Mouse (Mus musculus): ENCODE data around the gene Olfr986. TPM values are rescaled to one million over a fixed set of nuclear protein-coding genes. Genes with fewer than 3 reads are reported as not detected.
"Not testable (repeated sequence)": the region's sequence is repeated elsewhere in the genome, so short reads cannot be mapped to it uniquely, and the experiment has no call there.

Olfr986 gene
- total and polyA plus RNA-seq, 2 experiments from 2014 or later = not detected

- Histone ChIP-seq H3K36me3 (ENCODE audit: insufficient read depth, low read length) (no peaks in the 10 kb centered on the region), H3K9ac (replicated peaks; ENCODE audit: low read length, poor library complexity, severe bottlenecking) (no peak overlapping the region), H3K4me1 (ENCODE audit: insufficient read depth, low read length) (no peaks in the 10 kb centered on the region), H3K4me2 (ENCODE audit: low read depth, low read length, poor library complexity, severe bottlenecking) (no peak overlapping the region), H3K9me3 (ENCODE audit: low read length) (no peaks in the 10 kb centered on the region), H3K27me3 (ENCODE audit: insufficient read depth, low read length) (no peaks in the 10 kb centered on the region), H3K4me3 (ENCODE audit: low read depth, low read length) (no peak overlapping the region), H3K27ac (ENCODE audit: low read depth, low read length) (no peak overlapping the region)
- TF ChIP-seq CTCF (IDR thresholded peaks at IDR 0.05) = no peak
- ATAC-seq (ENCODE audit: low FRiP score) (no peak), DNase-seq (ENCODE audit: low spot score) (no peak)
- WGBS = 71% methylated on average over 6 of the region's 6 CpGs
Observed at GRCm38 (mm10) chr9:40177017-40177416, 3.7 kb upstream of the Olfr986 start.

GRCm38 (mm10) chr9:40185166-40185565 is 4.4 kb downstream of the Olfr986 start:
- H3K9ac ChIP-seq (replicated peaks; ENCODE audit: low read length, poor library complexity, severe bottlenecking); H3K4me3 ChIP-seq (ENCODE audit: low read depth, low read length); H3K4me2 ChIP-seq (ENCODE audit: low read depth, low read length, poor library complexity, severe bottlenecking); H3K27me3 ChIP-seq (ENCODE audit: insufficient read depth, low read length); H3K36me3 ChIP-seq (ENCODE audit: insufficient read depth, low read length); DNase-seq (ENCODE audit: low spot score); H3K27ac ChIP-seq (ENCODE audit: low read depth, low read length); ATAC-seq (ENCODE audit: low FRiP score); H3K4me1 ChIP-seq (ENCODE audit: insufficient read depth, low read length); H3K9me3 ChIP-seq (ENCODE audit: low read length): not testable (repeated sequence)
- 81% methylated on average over 2 of the region's 2 CpGs for WGBS

GRCm38 (mm10) chr9:40191086-40191876 is 10.6 kb downstream of the Olfr986 start:
- DNase-seq (ENCODE audit: low spot score) (no peak), ATAC-seq (ENCODE audit: low FRiP score) (no peak)
- Histone ChIP-seq H3K36me3 (ENCODE audit: insufficient read depth, low read length) (no peaks in the 10 kb centered on the region), H3K4me1 (ENCODE audit: insufficient read depth, low read length) (peaks cover 3% of the 10 kb centered on the region; the same call in 1 of the 2 replicates), H3K9ac (replicated peaks; ENCODE audit: low read length, poor library complexity, severe bottlenecking) (peak overlapping the region; percentile 90; the same call in 1 of the 2 replicates), H3K27me3 (ENCODE audit: insufficient read depth, low read length) (no peaks in the 10 kb centered on the region), H3K4me3 (ENCODE audit: low read depth, low read length) (peak overlapping the region; percentile 89), H3K27ac (ENCODE audit: low read depth, low read length) (peak overlapping the region; percentile 71), H3K9me3 (ENCODE audit: low read length) (no peaks in the 10 kb centered on the region), H3K4me2 (ENCODE audit: low read depth, low read length, poor library complexity, severe bottlenecking) (peak overlapping the region; percentile 84)
- WGBS = 97% methylated on average over 8 of the region's 9 CpGs
- TF ChIP-seq CTCF (IDR thresholded peaks at IDR 0.05) = no peak

GRCm38 (mm10) chr9:40192098-40193038 is 11.6 kb downstream of the Olfr986 start, which contains the start of gene Zfp202:
Gene Zfp202 (plus strand): TSS chr9:40192316.
- peak within 1 kb of the TSS; percentile 71 for H3K27ac ChIP-seq (ENCODE audit: low read depth, low read length)
- H3K4me3 ChIP-seq (ENCODE audit: low read depth, low read length) = peak within 1 kb of the TSS; percentile 89
- ATAC-seq (ENCODE audit: low FRiP score) (peak; percentile 99), DNase-seq (ENCODE audit: low spot score) (peak; percentile 95)
- peak within 1 kb of the TSS; percentile 90 for H3K9ac ChIP-seq (replicated peaks; ENCODE audit: low read length, poor library complexity, severe bottlenecking)
- no peaks in the 10 kb centered on the region for H3K36me3 ChIP-seq (ENCODE audit: insufficient read depth, low read length)
- TF ChIP-seq CTCF (IDR thresholded peaks at IDR 0.05) = peak; percentile 59
- no peaks in the 10 kb centered on the region for H3K9me3 ChIP-seq (ENCODE audit: low read length)
- peaks cover 3% of the 10 kb centered on the region; the same call in 1 of the 2 replicates for H3K4me1 ChIP-seq (ENCODE audit: insufficient read depth, low read length)
- H3K27me3 ChIP-seq (ENCODE audit: insufficient read depth, low read length) = no peaks in the 10 kb centered on the region
- WGBS = under 1% methylated on average over 43 of the region's 63 CpGs
- peak within 1 kb of the TSS; percentile 84 for H3K4me2 ChIP-seq (ENCODE audit: low read depth, low read length, poor library complexity, severe bottlenecking)

- no peaks in the 10 kb centered on the region for H3K9me3 ChIP-seq (ENCODE audit: low read length)
- no peaks in the 10 kb centered on the region for H3K27me3 ChIP-seq (ENCODE audit: insufficient read depth, low read length)
- H3K27ac ChIP-seq (ENCODE audit: low read depth, low read length) = no peak overlapping the region
- no peak overlapping the region for H3K4me2 ChIP-seq (ENCODE audit: low read depth, low read length, poor library complexity, severe bottlenecking)
- ATAC-seq (ENCODE audit: low FRiP score) = no peak
- no peak overlapping the region for H3K4me3 ChIP-seq (ENCODE audit: low read depth, low read length)
- H3K36me3 ChIP-seq (ENCODE audit: insufficient read depth, low read length) = 0 out of 2 replicates have a peak, but pooled peaks cover 5% of the 10 kb centered on the region
- no peak for TF ChIP-seq CTCF (IDR thresholded peaks at IDR 0.05)
- DNase-seq (ENCODE audit: low spot score) = no peak
- H3K9ac ChIP-seq (replicated peaks; ENCODE audit: low read length, poor library complexity, severe bottlenecking) = no peak overlapping the region
- 95% methylated on average over 3 of the region's 3 CpGs for WGBS
- peaks cover 3% of the 10 kb centered on the region; the same call in 1 of the 2 replicates for H3K4me1 ChIP-seq (ENCODE audit: insufficient read depth, low read length)
Observed at GRCm38 (mm10) chr9:40195981-40196380, 15.3 kb downstream of the Olfr986 start.

Data from midbrain, postnatal 0 days (tissue).